Mouse (Mus musculus) limb, embryonic 12.5 days (tissue): ENCODE measurements around the gene E130218I03Rik. TPM values are rescaled to one million over a fixed set of nuclear protein-coding genes. Genes with fewer than 3 reads are reported as not detected.
"Not testable (repeated sequence)": the region's sequence is repeated elsewhere in the genome, so short reads cannot be mapped to it uniquely, and the experiment has no call there.

Experiments
- ATAC-seq: fragments of 200-750 bp; cut with Nextera tagmentation; 2 replicates; pipeline ENCODE4 v1.8.0; 2017; ENCODE audit warnings: low read depth, moderate TSS enrichment; ENCODE audit not compliant: insufficient number of reproducible peaks, insufficient read depth, low FRiP score, low TSS enrichment
- H3K27ac ChIP-seq: fragments of 300-500 bp; sonication (generic); 2 replicates; pipeline ENCODE4 v1.5.1; 2016; ENCODE audit warnings: mild to moderate bottlenecking, moderate library complexity
- H3K27me3 ChIP-seq: fragments of 300-500 bp; sonication (generic); 2 replicates; pipeline ENCODE4 v1.6.1; 2016; ENCODE audit warnings: mild to moderate bottlenecking, moderate library complexity
- H3K36me3 ChIP-seq: fragments of 300-500 bp; sonication (generic); 2 replicates; pipeline ENCODE4 v1.6.1; 2016; ENCODE audit warnings: mild to moderate bottlenecking, moderate library complexity
- H3K4me1 ChIP-seq: fragments of 300-500 bp; sonication (generic); replicated peaks from 2 replicates; pipeline ENCODE4 v1.6.1; 2016
- H3K4me2 ChIP-seq: fragments of 300-500 bp; sonication (generic); 2 replicates; pipeline ENCODE4 v1.6.1; 2016; ENCODE audit warnings: mild to moderate bottlenecking, moderate library complexity
- H3K4me3 ChIP-seq: fragments of 300-500 bp; sonication (generic); replicated peaks from 2 replicates; pipeline ENCODE4 v1.5.1; 2016; ENCODE audit warnings: mild to moderate bottlenecking
- H3K9ac ChIP-seq: fragments of 300-500 bp; sonication (generic); replicated peaks from 2 replicates; pipeline ENCODE4 v1.6.1; 2016; ENCODE audit warnings: mild to moderate bottlenecking, moderate library complexity
- H3K9me3 ChIP-seq: fragments of 300-500 bp; sonication (generic); 2 replicates; pipeline ENCODE4 v1.6.1; 2016; ENCODE audit warnings: mild to moderate bottlenecking, moderate library complexity
- WGBS: fragments of 180-500 bp; shearing (Covaris S2); methylation state at CpG from one replicate; pipeline ENCODE4 v1.1.7; 2016; 5-methylcytosine and 5-hydroxymethylcytosine counted together
- polyA plus RNA-seq: library from polyadenylated mRNA; unstranded; fragments of >200 nt; fragmentation: Nextera tagmentation; extraction: Ambion mirVana; gene quantifications from 2 replicates; pipeline ENCODE4 v1.2.1, GENCODE M21; 2016

The E130218I03Rik gene
- polyA plus RNA-seq, 1 experiment from 2014 or later, result 0.78 TPM

- no peak overlapping the region for H3K27ac ChIP-seq
- ATAC-seq, result no peak
Measured at GRCm38 (mm10) chr4:134268102-134268655, 24.7 kb downstream of the E130218I03Rik start.

GRCm38 (mm10) chr4:134269622-134270021 lies 26.2 kb downstream of the E130218I03Rik start:
- H3K27me3 ChIP-seq, ATAC-seq, H3K27ac ChIP-seq, H3K4me2 ChIP-seq, H3K9me3 ChIP-seq, H3K36me3 ChIP-seq, H3K9ac ChIP-seq, H3K4me1 ChIP-seq, H3K4me3 ChIP-seq: not testable (repeated sequence)

More at GRCm38 (mm10) chr4:134268102-134268655, 24.7 kb downstream of the E130218I03Rik start:
- WGBS, result 86% methylated on average over 19 of the region's 19 CpGs
- no peak overlapping the region for H3K4me2 ChIP-seq
- no peaks in the 10 kb centered on the region for H3K27me3 ChIP-seq
- no peak overlapping the region for H3K4me3 ChIP-seq
- no peaks in the 10 kb centered on the region for H3K9me3 ChIP-seq
- H3K9ac ChIP-seq, result no peak overlapping the region
- no peaks in the 10 kb centered on the region for H3K36me3 ChIP-seq
- peaks cover 7% of the 10 kb centered on the region; the same call in 1 of the 2 replicates for H3K4me1 ChIP-seq

- no peaks in the 10 kb centered on the region for H3K27me3 ChIP-seq
- H3K27ac ChIP-seq, result no peak overlapping the region
- H3K9me3 ChIP-seq, result no peaks in the 10 kb centered on the region
- ATAC-seq, result no peak
- no peak overlapping the region for H3K9ac ChIP-seq
- no peak overlapping the region for H3K4me3 ChIP-seq
- no peak overlapping the region for H3K4me2 ChIP-seq
- peaks cover 12% of the 10 kb centered on the region for H3K36me3 ChIP-seq
- 84% methylated on average over 7 of the region's 7 CpGs for WGBS
- H3K4me1 ChIP-seq, result peaks cover 7% of the 10 kb centered on the region; the same call in 1 of the 2 replicates
Measured at GRCm38 (mm10) chr4:134271979-134272378, 28.5 kb downstream of the E130218I03Rik start.

GRCm38 (mm10) chr4:134272731-134273416 lies 29.4 kb downstream of the E130218I03Rik start:
- 21% methylated on average over 12 of the region's 13 CpGs for WGBS
- Histone ChIP-seq H3K9ac (no peak overlapping the region), H3K27ac (no peak overlapping the region; the same call in 1 of the 2 replicates), H3K4me2 (peak overlapping the region; percentile 42), H3K4me1 (peaks cover 7% of the 10 kb centered on the region; the same call in 1 of the 2 replicates), H3K27me3 (no peaks in the 10 kb centered on the region), H3K9me3 (no peaks in the 10 kb centered on the region), H3K4me3 (peak overlapping the region; percentile 16), H3K36me3 (peaks cover 21% of the 10 kb centered on the region)
- no peak for ATAC-seq

GRCm38 (mm10) chr4:134273417-134274345 lies 30.2 kb downstream of the E130218I03Rik start:
- no peak overlapping the region; the same call in 1 of the 2 replicates for H3K9ac ChIP-seq
- H3K4me3 ChIP-seq, result peak overlapping the region; percentile 16
- peak overlapping the region; percentile 42 for H3K4me2 ChIP-seq
- no peak overlapping the region for H3K27ac ChIP-seq
- 4% methylated on average over 14 of the region's 14 CpGs for WGBS
- no peak for ATAC-seq
- no peaks in the 10 kb centered on the region for H3K27me3 ChIP-seq
- peaks cover 29% of the 10 kb centered on the region for H3K36me3 ChIP-seq
- H3K9me3 ChIP-seq, result no peaks in the 10 kb centered on the region
- H3K4me1 ChIP-seq, result peaks cover 7% of the 10 kb centered on the region; the same call in 1 of the 2 replicates

- H3K9ac ChIP-seq, result no peak overlapping the region
- peaks cover 50% of the 10 kb centered on the region for H3K36me3 ChIP-seq
- peaks cover 22% of the 10 kb centered on the region for H3K4me1 ChIP-seq
- H3K4me2 ChIP-seq, result no peak overlapping the region
- H3K9me3 ChIP-seq, result no peaks in the 10 kb centered on the region
- ATAC-seq, result no peak
- H3K27ac ChIP-seq, result no peak overlapping the region
- 93% methylated on average over 2 of the region's 2 CpGs for WGBS
- H3K4me3 ChIP-seq, result no peak overlapping the region
- H3K27me3 ChIP-seq, result no peaks in the 10 kb centered on the region
Measured at GRCm38 (mm10) chr4:134284942-134285341, 41.5 kb downstream of the E130218I03Rik start.

- H3K9ac ChIP-seq, result peak overlapping the region; percentile 98
- peaks cover 22% of the 10 kb centered on the region for H3K4me1 ChIP-seq
- no peaks in the 10 kb centered on the region for H3K27me3 ChIP-seq
- H3K27ac ChIP-seq, result peak overlapping the region; percentile 72
- WGBS, result 4% methylated on average over 59 of the region's 59 CpGs
- ATAC-seq, result peak; percentile 4; the same call in 1 of the 2 replicates
- H3K4me3 ChIP-seq, result peak overlapping the region; percentile 98
- no peaks in the 10 kb centered on the region for H3K9me3 ChIP-seq
- H3K36me3 ChIP-seq, result peaks cover 35% of the 10 kb centered on the region
- H3K4me2 ChIP-seq, result peak overlapping the region; percentile 98
Measured at GRCm38 (mm10) chr4:134286226-134287167, 43.0 kb downstream of the E130218I03Rik start.

GRCm38 (mm10) chr4:134287168-134287564 lies 43.7 kb downstream of the E130218I03Rik start:
- WGBS, result 0% methylated on average over 46 of the region's 59 CpGs
- Histone ChIP-seq H3K9ac (peak overlapping the region; percentile 98), H3K4me1 (peaks cover 22% of the 10 kb centered on the region), H3K27ac (peak overlapping the region; percentile 100), H3K36me3 (peaks cover 29% of the 10 kb centered on the region), H3K27me3 (no peaks in the 10 kb centered on the region), H3K4me3 (peak overlapping the region; percentile 98), H3K4me2 (peak overlapping the region; percentile 98), H3K9me3 (no peaks in the 10 kb centered on the region)
- ATAC-seq, result peak; percentile 95

GRCm38 (mm10) chr4:134287575-134288025 lies 44.1 kb downstream of the E130218I03Rik start, which contains the start of gene Pdik1l:
TSS of gene Pdik1l (minus strand) at chr4:134287895.
- H3K9ac ChIP-seq, result peak within 1 kb of the TSS; percentile 98
- 0 out of 2 replicates have a peak, but pooled peaks cover 3% of the 10 kb centered on the region for H3K27me3 ChIP-seq
- H3K27ac ChIP-seq, result peak within 1 kb of the TSS; percentile 100
- ATAC-seq, result peak; percentile 69
- H3K4me2 ChIP-seq, result peak within 1 kb of the TSS; percentile 98
- no peaks in the 10 kb centered on the region for H3K9me3 ChIP-seq
- peaks cover 25% of the 10 kb centered on the region for H3K36me3 ChIP-seq
- peak within 1 kb of the TSS; percentile 98 for H3K4me3 ChIP-seq
- WGBS, result under 1% methylated on average over 36 of the region's 43 CpGs
- peaks cover 22% of the 10 kb centered on the region for H3K4me1 ChIP-seq
